Mouse (Mus musculus): Measurements from ENCODE around the gene Zfp428. TPM values are rescaled to one million over a fixed set of nuclear protein-coding genes. Genes with fewer than 3 reads are reported as not detected.

The Zfp428 gene
- total and polyA plus RNA-seq, 2 experiments from 2014 or later = 209 to 297 TPM

- Histone ChIP-seq H3K27ac (ENCODE audit: low read depth, low read length) (no peak overlapping the region), H3K9ac (replicated peaks; ENCODE audit: low read length, poor library complexity, severe bottlenecking) (no peak overlapping the region), H3K9me3 (ENCODE audit: low read length) (no peaks in the 10 kb centered on the region), H3K4me1 (ENCODE audit: insufficient read depth, low read length) (no peaks in the 10 kb centered on the region), H3K36me3 (ENCODE audit: insufficient read depth, low read length) (0 out of 2 replicates have a peak, but pooled peaks cover 4% of the 10 kb centered on the region), H3K4me2 (ENCODE audit: low read depth, low read length, poor library complexity, severe bottlenecking) (no peak overlapping the region), H3K27me3 (ENCODE audit: insufficient read depth, low read length) (no peaks in the 10 kb centered on the region), H3K4me3 (ENCODE audit: low read depth, low read length) (no peak overlapping the region)
- no peak for TF ChIP-seq CTCF (IDR thresholded peaks at IDR 0.05)
- ATAC-seq (ENCODE audit: low FRiP score) = no peak
- no peak for DNase-seq (ENCODE audit: low spot score)
- WGBS = 56% methylated on average over 5 of the region's 5 CpGs
Observed at GRCm38 (mm10) chr7:24522805-24523204, 16.0 kb downstream of the Zfp428 start.

DNA sequence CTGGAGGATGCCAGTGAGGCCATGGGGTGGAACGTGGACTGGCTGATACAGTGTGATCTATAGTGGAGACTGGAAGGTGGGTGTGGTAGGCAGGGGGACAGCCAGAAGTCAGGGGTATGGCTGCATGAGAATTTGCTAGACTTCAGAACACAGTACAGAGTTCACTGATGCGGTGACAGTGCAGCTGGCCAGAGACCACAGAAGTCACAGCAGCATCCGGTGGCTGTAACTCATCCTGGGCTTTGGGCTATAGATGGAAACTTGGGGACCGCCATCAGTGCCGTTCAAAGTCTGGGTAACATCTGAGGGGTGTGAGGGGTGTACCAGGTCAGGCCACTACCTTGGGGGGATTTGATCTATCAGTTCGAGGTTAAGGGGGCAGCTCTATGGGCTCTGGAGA lies 16.9 kb downstream of the Zfp428 start:
- H3K27ac ChIP-seq (ENCODE audit: low read depth, low read length) = no peak overlapping the region
- no peak for TF ChIP-seq CTCF (IDR thresholded peaks at IDR 0.05)
- ATAC-seq (ENCODE audit: low FRiP score) = no peak
- H3K9me3 ChIP-seq (ENCODE audit: low read length) = no peaks in the 10 kb centered on the region
- 0 out of 2 replicates have a peak, but pooled peaks cover under 1% of the 10 kb centered on the region for H3K36me3 ChIP-seq (ENCODE audit: insufficient read depth, low read length)
- no peak overlapping the region for H3K4me3 ChIP-seq (ENCODE audit: low read depth, low read length)
- H3K9ac ChIP-seq (replicated peaks; ENCODE audit: low read length, poor library complexity, severe bottlenecking) = no peak overlapping the region
- WGBS = 87% methylated on average over 6 of the region's 6 CpGs
- H3K27me3 ChIP-seq (ENCODE audit: insufficient read depth, low read length) = no peaks in the 10 kb centered on the region
- no peak for DNase-seq (ENCODE audit: low spot score)
- H3K4me2 ChIP-seq (ENCODE audit: low read depth, low read length, poor library complexity, severe bottlenecking) = no peak overlapping the region
- H3K4me1 ChIP-seq (ENCODE audit: insufficient read depth, low read length) = no peaks in the 10 kb centered on the region

- peak; percentile 31; the same call in 1 of the 2 replicates for TF ChIP-seq CTCF (IDR thresholded peaks at IDR 0.05)
- H3K27me3 ChIP-seq (ENCODE audit: insufficient read depth, low read length) = no peaks in the 10 kb centered on the region
- no peak overlapping the region for H3K4me2 ChIP-seq (ENCODE audit: low read depth, low read length, poor library complexity, severe bottlenecking)
- H3K4me3 ChIP-seq (ENCODE audit: low read depth, low read length) = no peak overlapping the region
- H3K4me1 ChIP-seq (ENCODE audit: insufficient read depth, low read length) = peaks cover 5% of the 10 kb centered on the region; the same call in 1 of the 2 replicates
- DNase-seq (ENCODE audit: low spot score) (no peak), ATAC-seq (ENCODE audit: low FRiP score) (no peak)
- 80% methylated on average over 6 of the region's 6 CpGs for WGBS
- no peaks in the 10 kb centered on the region for H3K36me3 ChIP-seq (ENCODE audit: insufficient read depth, low read length)
- H3K9ac ChIP-seq (replicated peaks; ENCODE audit: low read length, poor library complexity, severe bottlenecking) = no peak overlapping the region
- no peaks in the 10 kb centered on the region for H3K9me3 ChIP-seq (ENCODE audit: low read length)
- H3K27ac ChIP-seq (ENCODE audit: low read depth, low read length) = no peak overlapping the region
Observed at GRCm38 (mm10) chr7:24524978-24525377, 18.2 kb downstream of the Zfp428 start.

GRCm38 (mm10) chr7:24525686-24526420 lies 19.0 kb downstream of the Zfp428 start:
- Histone ChIP-seq H3K27me3 (ENCODE audit: insufficient read depth, low read length) (no peaks in the 10 kb centered on the region), H3K4me1 (ENCODE audit: insufficient read depth, low read length) (peaks cover 5% of the 10 kb centered on the region; the same call in 1 of the 2 replicates), H3K27ac (ENCODE audit: low read depth, low read length) (no peak overlapping the region), H3K9me3 (ENCODE audit: low read length) (no peaks in the 10 kb centered on the region), H3K9ac (replicated peaks; ENCODE audit: low read length, poor library complexity, severe bottlenecking) (no peak overlapping the region), H3K36me3 (ENCODE audit: insufficient read depth, low read length) (no peaks in the 10 kb centered on the region), H3K4me2 (ENCODE audit: low read depth, low read length, poor library complexity, severe bottlenecking) (no peak overlapping the region), H3K4me3 (ENCODE audit: low read depth, low read length) (no peak overlapping the region)
- DNase-seq (ENCODE audit: low spot score) (no peak), ATAC-seq (ENCODE audit: low FRiP score) (no peak)
- 83% methylated on average over 12 of the region's 12 CpGs for WGBS
- TF ChIP-seq CTCF (IDR thresholded peaks at IDR 0.05) = no peak

DNA sequence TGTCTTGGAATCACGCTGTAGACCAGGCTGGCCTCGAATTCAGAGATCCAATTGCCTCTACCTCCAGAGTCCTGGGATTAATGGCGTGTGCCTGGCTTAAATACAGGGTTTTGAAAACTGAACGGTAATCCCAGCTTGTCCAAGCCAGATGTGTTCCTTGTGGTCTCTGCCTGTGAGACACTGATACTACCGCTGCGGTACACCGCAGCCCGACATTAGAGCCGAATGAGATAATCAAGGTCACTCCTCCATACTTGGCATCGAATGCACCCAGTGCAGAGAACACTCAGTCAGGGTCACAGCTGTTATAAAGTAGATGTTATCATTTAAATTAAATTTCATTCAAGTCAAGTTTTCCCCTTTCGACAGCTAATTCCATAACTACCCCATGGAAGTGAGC lies 22.1 kb downstream of the Zfp428 start:
- Histone ChIP-seq H3K9me3 (ENCODE audit: low read length) (no peaks in the 10 kb centered on the region), H3K4me1 (ENCODE audit: insufficient read depth, low read length) (peaks cover 15% of the 10 kb centered on the region), H3K27ac (ENCODE audit: low read depth, low read length) (no peak overlapping the region), H3K4me2 (ENCODE audit: low read depth, low read length, poor library complexity, severe bottlenecking) (no peak overlapping the region), H3K27me3 (ENCODE audit: insufficient read depth, low read length) (no peaks in the 10 kb centered on the region), H3K4me3 (ENCODE audit: low read depth, low read length) (no peak overlapping the region), H3K9ac (replicated peaks; ENCODE audit: low read length, poor library complexity, severe bottlenecking) (no peak overlapping the region), H3K36me3 (ENCODE audit: insufficient read depth, low read length) (peaks cover 5% of the 10 kb centered on the region)
- DNase-seq (ENCODE audit: low spot score) (no peak), ATAC-seq (ENCODE audit: low FRiP score) (no peak)
- 90% methylated on average over 11 of the region's 11 CpGs for WGBS
- no peak for TF ChIP-seq CTCF (IDR thresholded peaks at IDR 0.05)

- no peak for TF ChIP-seq CTCF (IDR thresholded peaks at IDR 0.05)
- Histone ChIP-seq H3K9me3 (ENCODE audit: low read length) (no peaks in the 10 kb centered on the region), H3K4me3 (ENCODE audit: low read depth, low read length) (peak overlapping the region; percentile 68), H3K27me3 (ENCODE audit: insufficient read depth, low read length) (no peaks in the 10 kb centered on the region), H3K36me3 (ENCODE audit: insufficient read depth, low read length) (peaks cover 11% of the 10 kb centered on the region), H3K27ac (ENCODE audit: low read depth, low read length) (peak overlapping the region; percentile 98), H3K4me1 (ENCODE audit: insufficient read depth, low read length) (peaks cover 21% of the 10 kb centered on the region), H3K9ac (replicated peaks; ENCODE audit: low read length, poor library complexity, severe bottlenecking) (peak overlapping the region; percentile 87), H3K4me2 (ENCODE audit: low read depth, low read length, poor library complexity, severe bottlenecking) (peak overlapping the region; percentile 95)
- no peak for DNase-seq (ENCODE audit: low spot score)
- ATAC-seq (ENCODE audit: low FRiP score) = no peak
- WGBS = 67% methylated on average over 11 of the region's 11 CpGs
Observed at GRCm38 (mm10) chr7:24529580-24529979, 22.8 kb downstream of the Zfp428 start.

Measured in midbrain, postnatal 0 days (tissue).